Mouse (Mus musculus): ENCODE measurements around the gene Ppip5k1. TPM values are rescaled to one million over a fixed set of nuclear protein-coding genes. Genes with fewer than 3 reads are reported as not detected.

Gene Ppip5k1
- polyA plus RNA-seq (2012; rRNA removed; ENCODE audit: low replicate concordance), result 60.3 and 74.7 TPM in 2 replicates

DNA sequence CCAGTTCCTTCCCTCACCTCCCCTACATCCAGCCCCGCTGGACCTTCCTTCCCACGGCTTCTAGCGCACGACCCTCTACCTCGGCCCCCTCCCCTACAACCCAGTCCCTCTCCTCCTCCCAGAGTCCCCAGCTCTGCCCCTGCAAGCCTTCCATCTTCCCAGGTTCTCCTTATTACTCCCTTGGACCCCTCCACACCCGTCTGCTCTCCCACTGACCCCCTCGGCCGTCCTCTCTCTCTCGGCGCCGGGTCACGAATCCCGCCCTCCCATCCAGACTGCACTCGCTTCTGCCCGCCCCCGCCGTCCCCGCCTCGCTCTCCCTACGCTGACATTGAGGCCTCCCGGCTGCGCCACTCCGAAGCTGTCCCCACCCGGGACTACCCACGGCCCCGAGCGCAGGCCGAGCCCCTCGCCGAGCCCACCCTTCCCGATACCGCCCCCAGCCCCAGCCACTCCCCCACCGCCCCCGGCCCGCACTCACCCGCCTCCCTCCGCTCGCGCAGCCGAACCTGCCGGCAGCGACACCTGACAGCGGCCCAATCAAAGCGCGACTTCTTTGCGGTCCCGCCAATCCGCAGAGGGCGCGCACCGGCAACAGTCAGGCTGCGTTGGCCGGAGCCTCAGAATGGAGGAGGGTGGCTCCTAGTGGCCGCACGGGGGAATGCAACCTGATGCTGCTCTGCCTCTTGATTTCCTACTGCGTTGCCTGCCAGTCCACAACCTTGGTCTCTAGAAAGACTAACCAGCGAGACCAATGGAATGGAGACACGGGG is at the start of gene Ppip5k1:
TSS of gene Ppip5k1 (minus strand) at position 577 of the 773 bp plus-strand sequence.

GRCm38 (mm10) chr2:121386961-121387575 is 31.9 kb upstream of the Ppip5k1 start, which contains the start of gene Strc:
Strc (minus strand) TSS chr2:121387168.

GRCm38 (mm10) chr2:121357494-121357893 is 2.3 kb upstream of the Ppip5k1 start, which contains the start of gene Ckmt1:
Ckmt1 (plus strand) TSS chr2:121357714.

DNA sequence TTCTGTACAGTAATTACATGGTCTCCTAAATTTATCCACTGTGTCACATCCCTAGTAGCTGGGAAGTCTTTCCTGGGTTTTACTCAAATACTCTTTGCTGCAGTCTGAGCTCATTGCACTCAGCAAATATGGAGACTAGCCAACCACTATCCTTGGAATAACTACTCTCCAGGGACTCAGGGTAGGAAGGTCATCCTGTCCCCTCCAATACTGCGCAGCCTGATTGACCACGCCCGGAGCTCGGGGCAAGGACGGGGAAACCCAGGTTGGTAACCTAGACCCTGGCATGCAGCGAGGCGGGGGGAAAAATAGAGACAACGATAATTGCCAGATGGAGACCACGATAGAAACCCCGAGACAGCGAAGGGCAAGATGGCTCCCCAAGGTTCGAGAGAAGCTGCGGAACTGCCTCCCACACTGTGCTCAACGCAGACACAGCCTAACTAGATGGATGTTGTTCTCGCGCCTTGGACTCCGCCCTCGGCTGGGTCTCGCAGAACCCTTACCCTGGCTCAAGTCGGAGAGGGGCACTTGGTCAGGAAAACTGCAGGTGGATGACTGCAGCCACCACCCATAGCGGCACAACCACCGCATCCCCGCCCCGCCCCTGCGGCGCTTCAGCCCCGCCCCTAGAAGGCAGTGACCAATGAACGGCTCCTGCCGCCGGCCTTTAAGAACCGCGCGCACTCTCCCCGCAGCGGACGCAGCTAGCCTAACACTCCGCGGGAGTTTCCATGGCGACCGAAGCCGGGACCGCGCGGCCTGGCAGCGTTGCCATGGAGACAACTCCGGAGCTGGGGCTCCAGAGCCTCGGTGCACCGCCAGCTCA is 66.1 kb downstream of the Ppip5k1 start, which contains the start of gene Map1a:
TSS of gene Map1a (plus strand) at position 700 of the 829 bp plus-strand sequence.

DNA sequence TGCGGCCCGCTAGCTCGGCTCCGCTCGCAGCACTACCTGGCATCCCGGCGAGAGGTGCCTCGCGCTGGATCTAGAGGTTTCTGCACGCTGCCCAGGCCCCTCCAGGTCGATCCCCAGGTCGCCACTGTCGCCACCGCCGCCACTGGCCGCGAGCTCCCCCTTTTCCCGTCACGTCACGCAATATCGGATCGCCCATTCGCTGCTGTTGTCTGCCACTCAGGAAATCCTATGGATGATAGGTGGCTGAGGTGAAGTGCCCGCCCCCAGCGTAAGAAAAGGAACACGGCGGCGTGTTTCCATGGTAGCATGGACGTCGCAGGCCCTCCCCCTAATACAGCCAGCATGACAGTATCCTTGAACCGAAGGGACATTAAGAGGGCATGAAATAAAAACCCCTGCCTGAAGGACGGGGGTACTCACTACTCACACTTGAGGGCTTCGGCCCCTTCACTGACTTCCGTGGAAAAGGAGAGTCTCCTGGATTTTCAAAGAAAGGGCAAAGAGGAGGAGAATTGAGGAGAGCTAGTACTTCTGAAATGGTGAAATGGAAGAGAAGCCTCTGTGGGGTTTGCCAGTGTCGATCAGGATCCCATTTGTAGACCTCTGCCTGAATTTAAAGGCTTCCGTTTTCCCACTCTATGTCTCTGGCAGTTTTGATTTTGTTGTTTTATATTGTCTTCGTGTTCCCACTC is 83.8 kb downstream of the Ppip5k1 start, which contains the start of gene Trp53bp1:
TSS of gene Trp53bp1 (minus strand) at position 172 of the 692 bp plus-strand sequence.

Other genes starting within 250 kb of the Ppip5k1 start
- 0.23 TPM in 1 of 2 replicates, not detected in the other for gene Tgm7, start 245.6 kb downstream of the Ppip5k1 start, polyA plus RNA-seq (2012; rRNA removed; ENCODE audit: low replicate concordance)
- gene Adal, start 215.0 kb downstream of the Ppip5k1 start, polyA plus RNA-seq (2012; rRNA removed; ENCODE audit: low replicate concordance), result 3.2 and 6.8 TPM in 2 replicates
- 8.7 and 13.8 TPM in 2 replicates for gene Lcmt2, start 214.7 kb downstream of the Ppip5k1 start, polyA plus RNA-seq (2012; rRNA removed; ENCODE audit: low replicate concordance)
- gene Tubgcp4, start 184.7 kb downstream of the Ppip5k1 start, polyA plus RNA-seq (2012; rRNA removed; ENCODE audit: low replicate concordance), result 38.3 and 50.0 TPM in 2 replicates
- 2.9 and 3.3 TPM in 2 replicates for gene Zscan29, start 184.3 kb downstream of the Ppip5k1 start, polyA plus RNA-seq (2012; rRNA removed; ENCODE audit: low replicate concordance)
- gene Trp53bp1, start 84.0 kb downstream of the Ppip5k1 start, polyA plus RNA-seq (2012; rRNA removed; ENCODE audit: low replicate concordance), result 21.3 and 28.9 TPM in 2 replicates
- gene Map1a, start 65.8 kb downstream of the Ppip5k1 start, polyA plus RNA-seq (2012; rRNA removed; ENCODE audit: low replicate concordance), result 3.4 and 5.7 TPM in 2 replicates
- 11.3 and 12.9 TPM in 2 replicates for gene Ckmt1, start 2.3 kb upstream of the Ppip5k1 start, polyA plus RNA-seq (2012; rRNA removed; ENCODE audit: low replicate concordance)
- 0.13 and 0.17 TPM in 2 replicates for gene Strc, start 31.8 kb upstream of the Ppip5k1 start, polyA plus RNA-seq (2012; rRNA removed; ENCODE audit: low replicate concordance)
- gene Pdia3, start 58.4 kb upstream of the Ppip5k1 start, polyA plus RNA-seq (2012; rRNA removed; ENCODE audit: low replicate concordance), result 268 and 1,023 TPM in 2 replicates
- gene Catsper2, start 58.4 kb upstream of the Ppip5k1 start, polyA plus RNA-seq (2012; rRNA removed; ENCODE audit: low replicate concordance), result 1.0 and 4.7 TPM in 2 replicates
- 4.2 and 4.7 TPM in 2 replicates for gene Ell3, start 88.9 kb upstream of the Ppip5k1 start, polyA plus RNA-seq (2012; rRNA removed; ENCODE audit: low replicate concordance)
- 286 and 288 TPM in 2 replicates for gene Serf2, start 93.8 kb upstream of the Ppip5k1 start, polyA plus RNA-seq (2012; rRNA removed; ENCODE audit: low replicate concordance)
- gene Hypk, start 97.9 kb upstream of the Ppip5k1 start, polyA plus RNA-seq (2012; rRNA removed; ENCODE audit: low replicate concordance), result 4.0 and 4.7 TPM in 2 replicates
- gene Serinc4, start 101.4 kb upstream of the Ppip5k1 start, polyA plus RNA-seq (2012; rRNA removed; ENCODE audit: low replicate concordance), result 0.60 and 0.72 TPM in 2 replicates
- gene Mfap1b, start 118.7 kb upstream of the Ppip5k1 start, polyA plus RNA-seq (2012; rRNA removed; ENCODE audit: low replicate concordance), result 2.2 and 2.9 TPM in 2 replicates
- 1.6 and 4.6 TPM in 2 replicates for gene Mfap1a, start 151.3 kb upstream of the Ppip5k1 start, polyA plus RNA-seq (2012; rRNA removed; ENCODE audit: low replicate concordance)
- gene Wdr76, start 151.3 kb upstream of the Ppip5k1 start, polyA plus RNA-seq (2012; rRNA removed; ENCODE audit: low replicate concordance), result 2.2 and 4.3 TPM in 2 replicates